Mouse (Mus musculus) embryonic stem cell, embryonic (primary cell): ENCODE results near the gene Katnb1.

Source experiments
- CTCF ChIA-PET, 4 experiments: fragments of 300-600 bp in 2 of 4; fragments of 350-600 bp in 2 of 4; sonication (Branson Sonifier 250); formaldehyde crosslinking; loops; one replicate each; lab custom pipeline; 2022; ENCODE audit warnings: inconsistent platforms in 2 of 4; lab: Charles Lee
- POLR2A ChIA-PET, 4 experiments: fragments of 300-600 bp in 2 of 4; fragments of 350-600 bp in 2 of 4; sonication (Branson Sonifier 250); formaldehyde crosslinking; loops; one replicate each; lab custom pipeline; 2022; ENCODE audit warnings: antibody characterized with exemption in 4 of 4, inconsistent platforms in 1 of 4; lab: Charles Lee

Gene Katnb1

GRCm38 (mm10) chr8:95075504-95075903, 5.5 kb upstream of the Katnb1 start:
- POLR2A ChIA-PET, result interaction anchor here in 2 of 4 experiments (0.6 to 1.1 kb wide), 3 partner anchors 11 to 244 kb away, joined by 3 read pairs; no protein-coding TSS in a partner anchor
- CTCF ChIA-PET, result interaction anchor here in 3 of 4 experiments (0.5 to 3.1 kb wide), 6 partner anchors 8 to 118 kb away, joined by 3 to 9 read pairs (median 4); no protein-coding TSS in a partner anchor

DNA sequence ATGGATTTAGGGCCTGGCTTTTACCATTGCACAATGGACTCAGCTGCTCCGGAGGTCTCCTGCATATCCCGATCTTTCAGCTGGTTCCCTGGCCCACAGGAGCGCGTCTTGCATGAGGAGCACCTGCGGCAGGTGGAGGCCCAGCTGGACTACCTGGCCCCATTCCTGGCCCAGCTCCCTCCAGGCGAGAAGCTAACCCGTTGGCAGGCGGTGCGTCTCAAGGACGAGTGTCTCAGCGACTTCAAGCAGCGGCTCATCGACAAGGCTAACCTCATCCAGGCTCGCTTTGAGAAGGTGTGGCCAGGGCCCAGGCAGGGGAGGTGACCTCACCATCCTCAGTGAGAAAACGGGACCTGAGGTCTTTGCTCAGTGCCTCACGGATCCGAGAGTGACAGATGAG, 4.8 kb upstream of the Katnb1 start:
- CTCF ChIA-PET, result interaction anchor here in 3 of 4 experiments (0.6 to 3.1 kb wide), 5 partner anchors 8 to 554 kb away, joined by 3 to 9 read pairs (median 3); no protein-coding TSS in a partner anchor
- POLR2A ChIA-PET, result no interaction called here

DNA sequence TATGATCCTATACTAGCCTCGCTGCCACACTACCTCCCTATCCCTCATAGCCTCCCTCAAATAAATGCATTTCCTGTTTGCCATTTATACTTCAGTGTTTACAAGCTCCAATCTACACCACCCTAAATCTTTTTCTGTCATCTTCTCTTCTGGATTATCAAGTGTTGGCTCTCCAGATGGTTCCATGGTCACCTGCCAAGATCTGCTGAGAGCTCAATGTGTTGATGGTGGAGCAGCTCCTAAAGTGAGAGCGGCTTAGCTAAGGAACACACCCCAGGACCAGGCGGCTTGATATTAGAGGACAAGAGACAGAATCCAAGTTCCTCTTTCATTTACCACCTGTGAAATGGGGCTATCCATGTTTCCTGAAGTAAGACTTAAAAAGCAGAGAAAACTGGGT, 2.9 kb upstream of the Katnb1 start:
- ChIA-PET POLR2A (interaction anchor here in 2 of 4 experiments (0.6 to 1.7 kb wide), 2 partner anchors 10 to 522 kb away, joined by 3 to 6 read pairs; no protein-coding TSS in a partner anchor), CTCF (interaction anchor here (0.7 to 3.1 kb wide), 5 partner anchors 10 to 225 kb away, joined by 3 to 9 read pairs (median 3); no protein-coding TSS in a partner anchor)

GRCm38 (mm10) chr8:95079305-95079704, 1.7 kb upstream of the Katnb1 start:
- CTCF ChIA-PET, result no interaction called here
- POLR2A ChIA-PET, result no interaction called here

DNA sequence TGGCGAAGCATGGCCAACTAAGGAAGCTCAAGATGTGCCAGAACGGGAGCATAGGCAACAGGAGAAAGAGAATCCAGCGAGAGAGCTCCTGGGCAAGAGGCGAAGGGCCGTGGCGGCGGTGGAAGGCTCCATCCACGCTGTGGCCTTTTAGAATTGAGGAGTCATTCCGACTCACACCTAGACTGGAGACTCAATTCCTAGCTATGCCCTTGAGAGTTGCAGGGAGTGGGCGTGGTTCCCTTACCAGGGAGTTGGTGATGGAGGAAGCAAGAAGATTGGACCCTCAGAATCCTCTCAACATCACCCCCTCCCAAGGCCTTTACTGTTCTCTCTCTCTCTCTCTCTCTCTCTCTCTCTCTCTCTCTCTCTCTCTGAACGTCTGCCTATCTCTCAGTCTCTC, 664 bp downstream of the Katnb1 start:
- ChIA-PET POLR2A (interaction anchor here (0.6 to 2.1 kb wide), 24 partner anchors 8 to 908 kb away, joined by 3 to 18 read pairs (median 4); partner anchors contain the start of genes Nup93 (in 1 of the 4), Usb1 (in 1 of the 4) and Zfp319 (in 1 of the 4)), CTCF (interaction anchor here (0.5 to 2.2 kb wide), 13 partner anchors 13 to 717 kb away, joined by 3 to 21 read pairs (median 4); no protein-coding TSS in a partner anchor)

DNA sequence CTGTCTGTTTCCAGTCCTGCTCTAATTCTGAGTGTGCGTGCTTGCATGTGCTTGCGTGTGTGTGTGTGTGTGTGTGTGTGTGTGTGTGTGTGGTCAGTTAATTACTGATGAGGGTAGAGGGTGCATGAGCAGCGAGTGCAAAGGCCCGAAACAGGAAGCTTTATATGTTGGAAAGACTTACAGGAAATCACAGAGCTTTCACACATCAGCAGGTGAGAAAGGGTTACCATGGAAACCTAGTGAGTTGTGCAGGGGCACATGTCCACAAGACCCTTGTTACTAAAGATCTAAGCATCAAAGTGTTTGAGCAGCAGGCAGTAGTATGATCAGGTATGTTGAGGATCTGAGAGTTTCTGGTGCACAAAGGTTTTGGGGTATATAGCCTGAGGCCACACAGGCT, 3.3 kb downstream of the Katnb1 start:
- ChIA-PET CTCF (interaction anchor here in 3 of 4 experiments (0.7 to 1.0 kb wide), 5 partner anchors 9 to 135 kb away, joined by 3 to 5 read pairs (median 3); no protein-coding TSS in a partner anchor), POLR2A (interaction anchor here in 3 of 4 experiments (0.6 to 1.7 kb wide), 11 partner anchors 8 to 534 kb away, joined by 3 to 6 read pairs (median 3); no protein-coding TSS in a partner anchor)

GRCm38 (mm10) chr8:95084744-95085431, 3.9 kb downstream of the Katnb1 start:
- POLR2A ChIA-PET, result interaction anchor here in 3 of 4 experiments (0.6 to 1.7 kb wide), 6 partner anchors 8 to 243 kb away, joined by 3 to 6 read pairs (median 4); no protein-coding TSS in a partner anchor
- CTCF ChIA-PET, result interaction anchor here in 1 of 4 experiments (0.8 to 1.2 kb wide), 2 partner anchors 17 to 118 kb away, joined by 3 read pairs; partner anchors contain the start of gene Kifc3

DNA sequence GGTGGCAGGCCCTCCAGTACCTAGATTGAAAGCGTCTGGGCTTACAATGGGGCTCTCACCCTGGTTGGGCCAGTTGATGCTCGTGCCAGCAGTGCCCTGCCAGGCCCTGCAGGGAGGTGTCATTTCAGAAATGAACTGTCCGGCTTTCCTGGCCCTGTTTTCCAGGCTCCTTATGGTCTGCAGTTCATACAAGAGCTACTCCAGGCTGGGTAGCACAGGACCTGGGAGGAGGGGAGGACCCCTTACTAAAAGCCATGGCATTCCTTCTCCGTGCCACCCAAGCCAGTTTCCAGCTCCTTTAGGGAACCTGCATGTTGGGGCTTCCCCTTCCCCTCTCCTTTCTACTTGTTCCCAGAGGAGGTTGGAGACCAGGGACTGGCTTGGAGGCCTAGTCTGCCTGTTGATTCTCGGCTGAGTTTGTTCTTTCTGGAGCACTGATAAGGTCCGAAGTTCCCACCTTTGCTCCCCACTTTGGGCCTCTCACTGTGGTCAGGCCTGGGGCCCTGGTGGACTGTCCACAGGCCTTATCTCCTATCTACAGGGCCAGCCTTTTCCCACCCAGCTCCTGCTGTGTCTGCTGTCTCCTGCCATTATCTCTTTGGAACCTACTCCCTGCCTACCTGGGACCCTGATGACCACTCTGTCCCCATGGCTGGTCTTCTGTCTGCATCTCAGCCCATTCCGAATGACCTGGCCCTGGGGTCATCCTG, 4.6 kb downstream of the Katnb1 start:
- ChIA-PET CTCF (interaction anchor here in 1 of 4 experiments (1.2 kb wide), 1 partner anchor 117 kb away, joined by 3 read pairs; the partner anchor contains the start of gene Kifc3), POLR2A (interaction anchor here in 1 of 4 experiments (0.6 to 1.1 kb wide), 2 partner anchors 10 to 94 kb away, joined by 3 to 5 read pairs; no protein-coding TSS in a partner anchor)

DNA sequence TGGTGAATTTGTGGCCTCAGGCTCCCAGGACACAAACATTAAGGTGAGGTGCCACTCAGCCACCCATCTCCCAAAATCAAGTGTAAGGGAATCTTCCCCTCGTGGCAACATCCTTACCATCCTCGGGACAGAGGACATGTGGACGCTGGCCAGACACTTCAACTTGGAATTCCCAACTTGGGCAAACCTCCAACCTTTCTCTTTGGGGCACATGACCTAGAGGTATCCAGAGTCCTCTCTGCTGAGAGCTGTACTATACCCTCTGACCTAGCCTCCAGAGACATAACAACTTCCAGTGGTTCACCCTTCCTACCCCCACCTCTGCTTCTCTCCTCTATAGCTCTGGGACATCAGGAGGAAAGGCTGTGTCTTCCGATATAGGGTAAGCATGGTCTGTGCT, 12.6 kb downstream of the Katnb1 start:
- ChIA-PET CTCF (interaction anchor here in 1 of 4 experiments (1.3 kb wide), 1 partner anchor 8 kb away, joined by 3 read pairs; no protein-coding TSS in a partner anchor), POLR2A (interaction anchor here in 1 of 4 experiments (1.4 kb wide), 1 partner anchor 16 kb away, joined by 4 read pairs; no protein-coding TSS in a partner anchor)

GRCm38 (mm10) chr8:95099009-95099408, 18.0 kb downstream of the Katnb1 start:
- POLR2A ChIA-PET, result interaction anchor here (0.6 to 1.6 kb wide), 5 partner anchors 14 to 105 kb away, joined by 3 to 5 read pairs (median 3); partner anchors contain the start of gene Katnb1 (in 1 of the 4)
- CTCF ChIA-PET, result interaction anchor here (0.5 to 2.6 kb wide), 24 partner anchors 10 to 204 kb away, joined by 3 to 17 read pairs (median 4); partner anchors contain the start of genes Katnb1 (in 1 of the 4) and Kifc3 (in 1 of the 4)

DNA sequence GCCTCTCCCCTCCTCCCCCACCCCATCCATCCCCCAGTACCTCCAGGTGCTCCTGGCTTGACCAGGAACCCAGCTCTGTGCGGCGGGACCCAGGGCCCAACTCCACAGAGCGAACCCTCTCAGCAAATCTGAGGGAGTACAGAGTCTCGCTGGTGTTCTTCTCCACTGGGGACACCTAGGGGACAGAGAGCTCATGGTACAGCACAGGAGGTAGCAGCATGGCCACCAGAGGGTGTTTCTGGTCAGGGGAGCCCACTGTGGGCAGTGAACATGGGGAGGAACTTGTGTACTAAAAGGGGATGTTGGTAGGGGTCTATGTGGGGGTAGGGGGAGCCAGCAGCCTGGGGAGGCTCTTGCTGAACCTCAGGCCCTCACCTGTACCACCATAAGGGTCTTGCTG, 21.0 kb downstream of the Katnb1 start:
- ChIA-PET POLR2A (interaction anchor here in 3 of 4 experiments (0.6 to 2.7 kb wide), 8 partner anchors 11 to 1576 kb away, joined by 3 to 11 read pairs (median 4); partner anchors contain the start of genes Dok4 (in 1 of the 3) and Katnb1 (in 1 of the 3)), CTCF (interaction anchor here (0.6 to 1.8 kb wide), 17 partner anchors 9 to 238 kb away, joined by 3 to 10 read pairs (median 4); partner anchors contain the start of genes Katnb1 (in 1 of the 4) and Kifc3 (in 1 of the 4))

DNA sequence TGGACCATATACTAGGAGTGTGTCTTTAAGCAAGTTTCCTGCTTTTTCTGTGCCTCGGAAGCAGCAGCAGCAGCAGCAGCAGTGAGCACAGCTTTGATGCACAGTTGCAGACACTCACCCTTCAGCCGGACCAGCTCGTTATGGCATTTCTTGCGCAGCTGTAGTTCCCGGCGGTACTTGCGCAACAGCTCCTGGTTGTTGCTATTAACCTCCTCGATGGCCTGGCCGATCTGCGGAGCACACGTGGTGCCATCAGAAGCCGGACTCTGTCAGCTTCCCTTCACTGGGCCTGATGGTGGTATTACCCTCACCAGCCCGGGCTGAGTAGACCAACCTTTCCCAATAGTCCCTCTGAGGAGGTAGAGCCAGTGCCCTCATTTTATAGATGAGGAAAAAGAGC, 26.3 kb downstream of the Katnb1 start:
- POLR2A ChIA-PET, result interaction anchor here in 3 of 4 experiments (0.5 to 1.5 kb wide), 4 partner anchors 23 to 224 kb away, joined by 3 to 5 read pairs (median 4); partner anchors contain the start of gene Katnb1 (in 1 of the 3)
- CTCF ChIA-PET, result interaction anchor here in 1 of 4 experiments (0.7 kb wide), 1 partner anchor 96 kb away, joined by 4 read pairs; no protein-coding TSS in a partner anchor

DNA sequence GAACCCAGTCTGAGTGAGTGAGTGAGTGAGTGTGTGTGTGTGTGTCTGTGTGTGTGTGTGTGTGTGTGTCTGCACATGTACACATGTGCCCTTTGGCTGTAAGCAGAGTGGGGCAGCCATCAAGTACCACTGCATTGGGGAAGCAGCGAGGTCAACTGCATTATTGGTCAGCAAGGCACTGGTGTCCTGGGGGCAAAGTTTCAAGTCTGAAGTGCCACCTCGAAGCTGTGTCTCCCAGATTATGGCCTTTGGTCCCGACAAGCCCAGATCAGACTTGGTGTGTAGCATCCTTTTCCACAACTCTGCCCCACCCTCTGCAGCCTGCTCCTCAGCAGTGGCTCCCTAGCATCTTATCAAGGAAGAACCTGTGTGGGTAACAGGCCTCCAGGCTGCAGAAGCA, 31.6 kb downstream of the Katnb1 start:
- CTCF ChIA-PET, result interaction anchor here (0.5 to 2.6 kb wide), 15 partner anchors 10 to 668 kb away, joined by 3 to 29 read pairs (median 6); partner anchors contain the start of gene Kifc3 (in 1 of the 4)
- POLR2A ChIA-PET, result interaction anchor here in 2 of 4 experiments (0.6 to 1.4 kb wide), 4 partner anchors 14 to 25 kb away, joined by 3 read pairs; no protein-coding TSS in a partner anchor

GRCm38 (mm10) chr8:95113108-95113507, 32.1 kb downstream of the Katnb1 start:
- ChIA-PET POLR2A (interaction anchor here in 3 of 4 experiments (0.6 to 1.4 kb wide), 8 partner anchors 9 to 24 kb away, joined by 3 to 6 read pairs (median 4); no protein-coding TSS in a partner anchor), CTCF (interaction anchor here (0.5 to 2.6 kb wide), 40 partner anchors 9 to 668 kb away, joined by 3 to 29 read pairs (median 5); partner anchors contain the start of genes Katnb1 (in 2 of the 4) and Kifc3 (in 1 of the 4))

GRCm38 (mm10) chr8:95113750-95114149, 32.8 kb downstream of the Katnb1 start:
- ChIA-PET CTCF (interaction anchor here (0.5 to 2.6 kb wide), 46 partner anchors 9 to 723 kb away, joined by 3 to 29 read pairs (median 4); partner anchors contain the start of genes Katnb1 (in 2 of the 4) and Kifc3 (in 1 of the 4)), POLR2A (interaction anchor here in 3 of 4 experiments (0.5 to 1.4 kb wide), 9 partner anchors 8 to 1033 kb away, joined by 3 to 6 read pairs (median 3); no protein-coding TSS in a partner anchor)

GRCm38 (mm10) chr8:95123455-95123854, 42.5 kb downstream of the Katnb1 start:
- CTCF ChIA-PET, result interaction anchor here (0.5 to 5.2 kb wide), 28 partner anchors 10 to 366 kb away, joined by 3 to 29 read pairs (median 3); partner anchors contain the start of gene Kifc3 (in 1 of the 4)
- POLR2A ChIA-PET, result interaction anchor here in 2 of 4 experiments (0.6 to 1.6 kb wide), 7 partner anchors 10 to 247 kb away, joined by 3 to 7 read pairs (median 4); partner anchors contain the start of gene Dok4 (in 1 of the 2)
